Mouse (Mus musculus) ES-E14 (cell line): ENCODE data around the gene Guca2a.

Experiments used
- HCFC1 ChIP-seq: IDR thresholded peaks from 2 replicates; pipeline ENCODE4 v1.6.1; 2012; ENCODE audit warnings: low read length, inconsistent platforms, borderline replicate concordance; ENCODE audit not compliant: insufficient read depth
- ZC3H11A ChIP-seq: IDR thresholded peaks from 2 replicates; pipeline ENCODE4 v1.6.1; 2012; ENCODE audit warnings: low read depth, mild to moderate bottlenecking, inconsistent platforms, low read length, borderline replicate concordance
- ZNF384 ChIP-seq: IDR thresholded peaks from 2 replicates; pipeline ENCODE4 v1.6.1; 2012; ENCODE audit warnings: low read depth, low read length, inconsistent platforms

DNA sequence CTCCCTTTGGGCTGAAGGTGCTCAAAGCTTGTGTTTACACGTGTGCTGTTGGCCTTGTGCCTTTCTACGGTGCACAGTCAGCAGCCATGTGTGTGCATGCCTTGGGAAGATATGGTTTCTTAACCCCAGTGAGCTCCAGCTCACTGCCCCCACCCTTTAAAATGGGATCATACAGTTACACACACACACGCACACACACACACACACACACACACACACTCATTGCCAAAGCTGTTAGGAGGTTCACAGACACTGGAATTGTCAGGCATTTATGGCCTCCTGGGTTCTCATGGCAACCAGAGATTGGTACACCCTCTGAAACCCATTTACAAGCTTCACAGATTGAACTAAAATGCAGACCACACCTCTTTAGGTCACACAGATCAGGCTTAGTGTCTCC, 3.6 kb upstream of the Guca2a start:
- no peak for TF ChIP-seq ZNF384
- no peak for TF ChIP-seq ZC3H11A
- TF ChIP-seq HCFC1 = no peak
